Mouse (Mus musculus): ENCODE measurements around the gene Tubb3.

- TF ChIP-seq CTCF (IDR thresholded peaks at IDR 0.05; ENCODE audit: low read depth) = no peak
- TF ChIP-seq EP300 (optimal IDR thresholded peaks at IDR 0.05) = no peak
Measured at GRCm38 (mm10) chr8:123453291-123453690, 42.1 kb downstream of the Tubb3 start.
